Mouse (Mus musculus) left cerebral cortex, adult 2 months (tissue): ENCODE measurements around the gene Fam189a1. TPM values are rescaled to one million over a fixed set of nuclear protein-coding genes. Genes with fewer than 3 reads are reported as not detected.

ENCODE experiments used
- DNase-seq, 2 experiments: peaks; one replicate each; pipeline ENCODE4 v3.0.0; 2021 to 2022; ENCODE audit warnings: low spot score in 2 of 2, mixed read lengths in 1 of 2; ENCODE audit errors: extremely low spot score in 1 of 2
- H3K27ac ChIP-seq: fragments of 200-600 bp; 2 replicates; pipeline ENCODE4 v1.8.1; 2022
- H3K4me3 ChIP-seq: fragments of 200-600 bp; 2 replicates; pipeline ENCODE4 v1.8.1; 2022
- CTCF ChIP-seq: fragments of 200-600 bp; IDR thresholded peaks from 2 replicates; pipeline ENCODE4 v1.8.1; 2022; ENCODE audit warnings: antibody characterized with exemption, mild to moderate bottlenecking, moderate library complexity
- intact Hi-C: fragments of 180-260 bp; cut with DNase I; formaldehyde crosslinking; loops from one replicate; pipeline ENCODE4 v1.15.1; 2025
- total RNA-seq, 2 experiments: library from RNA; stranded (reverse); gene quantifications; 2 replicates each; pipeline ENCODE4 v1.2.3; 2021

Gene Fam189a1
- total RNA-seq, 2 experiments from 2014 or later: 60.6 to 62.7 TPM

- DNase-seq: no peak
- TF ChIP-seq CTCF: no peak
- intact Hi-C loops: no loop called here
- Histone ChIP-seq H3K4me3 (no peak overlapping the region), H3K27ac (no peak overlapping the region)
Measured at GRCm38 (mm10) chr7:64981511-64982235, 174.7 kb downstream of the Fam189a1 start.

GRCm38 (mm10) chr7:64973590-64974262, 182.6 kb downstream of the Fam189a1 start:
- intact Hi-C loops: no loop called here
- Histone ChIP-seq H3K4me3 (no peak overlapping the region), H3K27ac (no peak overlapping the region)
- DNase-seq: no peak
- no peak for TF ChIP-seq CTCF

DNA sequence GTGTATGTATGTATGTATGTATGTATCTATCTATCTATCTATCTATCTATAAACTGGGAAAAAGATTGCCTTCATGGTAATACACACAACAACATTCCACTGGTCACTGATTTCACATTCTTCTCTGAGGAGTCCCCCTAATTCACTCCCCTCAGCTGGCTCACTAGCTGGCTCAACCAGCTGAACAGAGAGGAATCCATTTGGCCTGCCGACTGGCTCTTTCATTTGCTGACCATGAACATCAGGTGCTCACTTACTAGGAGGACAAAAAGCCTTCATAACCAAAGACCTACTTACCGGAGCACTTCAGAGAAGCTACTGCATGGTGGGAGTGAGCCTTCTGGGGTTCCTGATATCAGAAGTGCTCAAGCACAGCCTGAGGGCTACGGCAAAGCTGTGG, 194.2 kb downstream of the Fam189a1 start:
- no peak for TF ChIP-seq CTCF
- DNase-seq: no peak
- intact Hi-C loops: no loop called here
- Histone ChIP-seq H3K27ac (no peak overlapping the region), H3K4me3 (no peak overlapping the region)

DNA sequence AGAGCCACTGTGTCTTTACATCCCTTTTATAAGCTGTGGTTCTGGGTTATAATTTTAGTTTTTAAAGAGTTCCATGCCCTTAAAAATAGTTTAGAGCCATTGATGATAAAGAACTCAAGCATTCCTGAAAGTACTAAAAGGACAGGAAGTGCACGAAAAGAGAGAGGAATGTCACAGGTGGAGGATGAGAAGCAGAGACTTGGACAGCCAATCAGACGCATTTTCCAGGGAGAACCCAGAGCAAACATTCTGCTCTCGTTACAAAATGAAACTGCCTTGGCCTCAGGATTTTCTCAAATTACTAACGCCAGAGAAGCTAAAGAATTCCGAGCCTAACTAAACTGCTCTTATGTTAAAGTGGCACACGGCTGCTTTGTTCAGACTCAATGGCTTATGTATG, 197.3 kb downstream of the Fam189a1 start:
- intact Hi-C loops: loop anchor here (10.0 kb wide), 2 partner anchors 326 to 676 kb away; no protein-coding TSS in a partner anchor
- Histone ChIP-seq H3K27ac (no peak overlapping the region), H3K4me3 (no peak overlapping the region)
- DNase-seq: no peak
- TF ChIP-seq CTCF: no peak

GRCm38 (mm10) chr7:64952181-64952580, 204.2 kb downstream of the Fam189a1 start:
- no peak for TF ChIP-seq CTCF
- no peak for DNase-seq
- Histone ChIP-seq H3K4me3 (no peak overlapping the region), H3K27ac (no peak overlapping the region)
- intact Hi-C loops: loop anchor here (5.0 to 10.0 kb wide), 3 partner anchors 205 to 683 kb away; partner anchors contain the start of gene Fam189a1

DNA sequence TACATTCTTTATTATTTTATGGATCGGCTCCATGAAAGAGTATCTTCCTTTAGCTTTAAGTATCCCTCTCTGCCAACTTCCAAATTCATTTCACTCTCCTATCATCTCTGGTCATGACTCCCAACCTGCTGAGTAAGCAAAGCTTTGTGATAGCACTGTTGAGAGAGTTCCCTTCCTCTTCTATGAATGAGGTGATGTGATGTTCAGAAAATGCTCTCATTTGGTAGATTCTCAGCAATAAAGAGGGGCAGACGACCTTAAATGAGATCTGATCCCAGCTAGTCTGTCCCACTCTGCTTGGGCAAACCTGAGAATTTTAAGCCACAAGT, 205.6 kb downstream of the Fam189a1 start:
- intact Hi-C loops: loop anchor here (1.0 to 10.0 kb wide), 4 partner anchors 123 to 684 kb away; partner anchors contain the start of gene Fam189a1
- Histone ChIP-seq H3K27ac (no peak overlapping the region), H3K4me3 (no peak overlapping the region)
- DNase-seq: no peak
- TF ChIP-seq CTCF: no peak

GRCm38 (mm10) chr7:64949910-64950770, 206.2 kb downstream of the Fam189a1 start:
- peak; percentile 84 for TF ChIP-seq CTCF
- intact Hi-C loops: loop anchor here (1.0 to 10.0 kb wide), 4 partner anchors 123 to 685 kb away; partner anchors contain the start of gene Fam189a1
- no peak overlapping the region for H3K4me3 ChIP-seq
- H3K27ac ChIP-seq: no peak overlapping the region
- DNase-seq: peak; percentile 65 to 74

DNA sequence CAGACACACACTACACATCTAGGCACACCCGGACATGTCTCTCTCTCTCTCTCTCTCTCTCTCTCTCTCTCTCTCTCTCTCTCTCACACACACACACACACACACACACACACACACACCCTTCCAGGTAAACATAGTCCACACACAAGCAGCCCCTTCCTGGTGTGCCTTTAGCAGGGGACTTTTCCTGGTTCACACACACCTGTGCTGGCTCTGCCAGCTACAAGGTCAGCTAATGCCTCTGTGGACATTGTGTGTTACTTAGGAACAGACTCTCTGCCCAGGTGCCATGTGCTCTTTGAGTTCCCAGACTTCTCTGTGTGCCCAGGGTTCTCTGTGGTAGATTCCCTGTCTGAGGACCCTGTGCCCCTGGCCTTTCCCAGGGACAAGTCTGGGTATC, 206.9 kb downstream of the Fam189a1 start:
- H3K27ac ChIP-seq: no peak overlapping the region
- no peak overlapping the region for H3K4me3 ChIP-seq
- no peak for TF ChIP-seq CTCF
- no peak for DNase-seq
- intact Hi-C loops: no loop called here

DNA sequence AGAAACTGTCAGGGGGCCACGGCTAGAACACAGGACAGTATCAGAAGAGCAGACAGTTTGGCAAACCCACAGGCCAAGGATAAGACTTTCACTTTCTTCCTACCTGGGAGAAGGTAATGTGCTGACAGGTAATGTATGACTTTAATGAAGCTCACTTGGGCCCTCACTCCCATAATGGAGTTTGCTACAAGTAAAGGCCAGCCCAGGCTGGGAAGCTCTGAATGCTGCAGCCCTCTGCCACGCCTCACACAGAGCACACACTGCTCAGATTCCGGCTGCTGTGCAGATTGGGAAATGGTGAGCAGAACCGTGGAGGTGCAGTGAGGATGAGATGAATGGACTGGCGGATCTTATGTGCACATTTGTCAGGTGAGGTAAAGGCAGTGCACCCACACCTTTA, 211.7 kb downstream of the Fam189a1 start:
- Histone ChIP-seq H3K4me3 (no peak overlapping the region), H3K27ac (no peak overlapping the region)
- intact Hi-C loops: no loop called here
- TF ChIP-seq CTCF: no peak
- no peak for DNase-seq

GRCm38 (mm10) chr7:64944175-64944574, 212.2 kb downstream of the Fam189a1 start:
- H3K27ac ChIP-seq: no peak overlapping the region
- no peak for TF ChIP-seq CTCF
- H3K4me3 ChIP-seq: no peak overlapping the region
- intact Hi-C loops: no loop called here
- DNase-seq: no peak

DNA sequence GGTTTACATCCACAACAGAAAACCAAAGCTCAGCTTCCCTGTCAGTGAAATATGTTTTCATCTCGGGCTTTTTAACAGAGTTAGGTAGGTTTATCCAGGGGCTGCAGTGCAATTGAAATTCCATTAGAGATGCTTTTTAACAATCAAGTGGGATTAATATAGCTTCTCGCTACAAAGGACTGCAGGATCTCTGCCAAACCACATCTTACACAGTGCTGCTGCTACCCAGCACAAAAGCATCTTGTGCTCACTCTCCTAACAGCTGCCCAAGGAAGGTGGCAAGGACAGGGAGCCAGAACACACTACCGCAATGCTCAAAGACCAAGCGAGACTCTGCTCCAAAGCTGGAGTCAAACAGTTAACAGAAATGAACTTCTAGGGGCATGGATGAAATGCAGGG, 219.4 kb downstream of the Fam189a1 start:
- H3K4me3 ChIP-seq: no peak overlapping the region
- intact Hi-C loops: no loop called here
- no peak for DNase-seq
- TF ChIP-seq CTCF: no peak
- H3K27ac ChIP-seq: no peak overlapping the region

DNA sequence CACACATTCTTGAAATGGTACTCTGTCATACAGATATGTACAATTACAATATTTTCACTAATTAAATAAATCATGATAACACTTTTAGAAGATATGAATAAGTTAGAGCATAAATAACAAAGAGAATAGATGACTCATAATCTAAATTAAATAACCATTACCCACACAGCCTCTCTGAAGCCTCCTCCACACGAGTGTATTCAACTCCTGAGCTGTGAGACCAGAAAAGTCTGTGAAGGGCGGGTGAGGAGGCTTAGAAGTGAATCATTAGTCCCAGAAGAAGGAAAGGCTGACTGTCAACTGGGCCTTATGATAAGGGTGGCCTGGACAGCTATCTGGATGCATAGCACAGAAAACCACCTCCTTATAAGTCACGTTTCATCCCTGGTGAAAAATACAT, 222.3 kb downstream of the Fam189a1 start:
- H3K27ac ChIP-seq: no peak overlapping the region
- no peak for DNase-seq
- no peak for TF ChIP-seq CTCF
- intact Hi-C loops: loop anchor here (5.0 kb wide), 1 partner anchor 157 kb away; no protein-coding TSS in a partner anchor
- H3K4me3 ChIP-seq: no peak overlapping the region
